Mouse (Mus musculus): ENCODE measurements around the gene Ncf4. TPM values are rescaled to one million over a fixed set of nuclear protein-coding genes. Genes with fewer than 3 reads are reported as not detected.

The Ncf4 gene
- total RNA-seq (2021), result 1 to 10 TPM; 3.3 to 3.6 TPM
- long read RNA-seq, experiment 1, partial matches to known transcripts, result 0 of 1 reads
- long read RNA-seq, experiment 1, other reads (novel, unspliced or antisense), result 1 of 1 reads
- long read RNA-seq, experiment 2, partial matches to known transcripts, result 0 of 4 reads
- long read RNA-seq, experiment 2, other reads (novel, unspliced or antisense), result 0 of 4 reads

GRCm38 (mm10) chr15:78244695-78245492 lies at the start of gene Ncf4:
TSS of gene Ncf4 (plus strand) at chr15:78244801.
- no peak for DNase-seq (ENCODE audit: low spot score in 2 of 2)

GRCm38 (mm10) chr15:78195096-78195880 lies 49.3 kb upstream of the Ncf4 start:
- DNase-seq (ENCODE audit: low spot score in 2 of 2), result no peak

- peak; percentile 43 to 46 for DNase-seq (ENCODE audit: low spot score in 2 of 2)
Measured at GRCm38 (mm10) chr15:78204053-78204847, 40.4 kb upstream of the Ncf4 start.

- DNase-seq (ENCODE audit: low spot score in 2 of 2), result no peak
Measured at GRCm38 (mm10) chr15:78205192-78205591, 39.4 kb upstream of the Ncf4 start.

- no peak for DNase-seq (ENCODE audit: low spot score in 2 of 2)
Measured at GRCm38 (mm10) chr15:78206312-78206711, 38.3 kb upstream of the Ncf4 start, which contains the start of gene Pvalb. TSS of gene Pvalb (minus strand) at chr15:78206400.

- DNase-seq (ENCODE audit: low spot score in 2 of 2), result no peak
Measured at GRCm38 (mm10) chr15:78210203-78210602, 34.4 kb upstream of the Ncf4 start.

- DNase-seq (ENCODE audit: low spot score in 2 of 2), result no peak
Measured at GRCm38 (mm10) chr15:78211367-78211766, 33.2 kb upstream of the Ncf4 start.

- no peak for DNase-seq (ENCODE audit: low spot score in 2 of 2)
Measured at GRCm38 (mm10) chr15:78215269-78215668, 29.3 kb upstream of the Ncf4 start.

- DNase-seq (ENCODE audit: low spot score in 2 of 2), result no peak
Measured at GRCm38 (mm10) chr15:78227816-78228215, 16.8 kb upstream of the Ncf4 start.

GRCm38 (mm10) chr15:78231346-78232331 lies 13.0 kb upstream of the Ncf4 start:
- DNase-seq (ENCODE audit: low spot score in 2 of 2), result no peak

- no peak for DNase-seq (ENCODE audit: low spot score in 2 of 2)
Measured at GRCm38 (mm10) chr15:78234823-78235509, 9.6 kb upstream of the Ncf4 start.

- DNase-seq (ENCODE audit: low spot score in 2 of 2), result peak; percentile 49 to 59
Measured at GRCm38 (mm10) chr15:78239453-78239852, 5.1 kb upstream of the Ncf4 start.

- no peak for DNase-seq (ENCODE audit: low spot score in 2 of 2)
Measured at GRCm38 (mm10) chr15:78239956-78240617, 4.5 kb upstream of the Ncf4 start.

- no peak for DNase-seq (ENCODE audit: low spot score in 2 of 2)
Measured at GRCm38 (mm10) chr15:78241335-78241734, 3.3 kb upstream of the Ncf4 start.

- DNase-seq (ENCODE audit: low spot score in 2 of 2), result no peak
Measured at GRCm38 (mm10) chr15:78243061-78243460, 1.5 kb upstream of the Ncf4 start.

- DNase-seq (ENCODE audit: low spot score in 2 of 2), result no peak
Measured at GRCm38 (mm10) chr15:78243774-78244173, 827 bp upstream of the Ncf4 start.

- no peak for DNase-seq (ENCODE audit: low spot score in 2 of 2)
Measured at GRCm38 (mm10) chr15:78246143-78247116, 1.8 kb downstream of the Ncf4 start.
